In the genomic region with DNA sequence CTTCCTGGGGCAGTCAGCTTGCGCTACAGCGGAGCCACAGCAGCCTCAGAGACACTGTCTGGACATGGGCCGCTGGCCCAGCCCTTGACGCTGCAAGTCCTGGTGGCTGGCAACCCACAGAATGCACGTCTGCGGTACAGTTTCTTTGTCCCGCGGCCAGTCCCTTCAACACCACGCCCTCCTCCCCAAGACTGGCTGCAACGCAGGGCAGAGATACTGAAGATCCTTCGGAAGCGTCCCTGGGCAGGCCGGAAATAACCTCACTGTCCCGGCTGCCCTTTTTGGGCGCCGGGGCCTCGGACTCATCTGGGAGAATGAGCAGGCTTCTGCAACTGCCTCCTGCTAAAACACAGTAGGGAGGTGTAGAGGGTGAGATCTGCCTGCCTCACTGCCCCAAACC, we compare ENCODE assay signal across 23 mouse cellular contexts. TPM values are rescaled to one million over a fixed set of nuclear protein-coding genes. Genes with fewer than 3 reads are reported as not detected.
DNase-seq lines count a peak whose midpoint lies in the region; ATAC-seq and TF ChIP-seq lines count a peak whose summit lies in the region.
"Had no signal": no experiment of that assay in that cellular context is flagged by ENCODE, and none has a peak within 500 bp of the region (broad histone marks: within the 10 kb centered on the region; RNA-seq: fewer than 3 reads in every experiment).

No protein-coding gene starts in this region.

- H3K27me3 ChIP-seq in heart, postnatal 0 days (ENCODE audit: control insufficient read depth, insufficient read depth, low read length), result no peaks in the 10 kb centered on the region
- peaks cover 17% of the 10 kb centered on the region; the same call in 1 of the 2 replicates for H3K27me3 ChIP-seq in E14TG2a.4 (ENCODE audit: insufficient read depth, low read length)
- H3K27me3 ChIP-seq: embryonic facial prominence, embryonic 15.5 days; hindbrain, embryonic 12.5 days; midbrain, embryonic 15.5 days had no signal

- no peak for TF ChIP-seq EP300 in heart, postnatal 0 days (IDR thresholded peaks at IDR 0.05; ENCODE audit: low read depth)

- no peak for ATAC-seq in heart, postnatal 0 days (ENCODE audit: insufficient read depth, low read depth)
- ATAC-seq in megakaryocyte progenitor cell, adult 5-6 weeks (replicated peaks; ENCODE audit: poor library complexity), result 0 out of 2 replicates have a peak, but pooled peaks have one; percentile 1
- ATAC-seq: activated CD4-positive, CD25-positive, alpha-beta regulatory T cell, adult 4 months; midbrain, embryonic 15.5 days had no signal

- H3K9me3 ChIP-seq in heart, postnatal 0 days (replicated peaks; ENCODE audit: control insufficient read depth, low read length), result no peaks in the 10 kb centered on the region
- no peaks in the 10 kb centered on the region for H3K9me3 ChIP-seq in E14TG2a.4 (ENCODE audit: low read length)
- H3K9me3 ChIP-seq: embryonic facial prominence, embryonic 15.5 days; hindbrain, embryonic 12.5 days; limb, embryonic 10.5 days; midbrain, embryonic 15.5 days had no signal

- intact Hi-C loops in gastrocnemius, adult 2 months (cut with DNase I), result no loop called here
- intact Hi-C loops in heart, postnatal 36 days (cut with DNase I), result no loop called here

- H3K36me3 ChIP-seq in heart, postnatal 0 days (replicated peaks; ENCODE audit: control insufficient read depth, insufficient read depth, low read length), result peaks cover 4% of the 10 kb centered on the region
- H3K36me3 ChIP-seq in E14TG2a.4 (ENCODE audit: insufficient read depth, low read length), result no peaks in the 10 kb centered on the region
- H3K36me3 ChIP-seq: hindbrain, embryonic 12.5 days; midbrain, embryonic 15.5 days had no signal

- H3K4me1 ChIP-seq in heart, postnatal 0 days (ENCODE audit: control insufficient read depth, insufficient read depth), result peaks cover 9% of the 10 kb centered on the region
- peaks cover 45% of the 10 kb centered on the region for H3K4me1 ChIP-seq in E14TG2a.4 (replicated peaks; ENCODE audit: low read depth, low read length)

- TF ChIP-seq CTCF in gastrocnemius, adult 2 months (IDR thresholded peaks at IDR 0.05), result no peak
- no peak for TF ChIP-seq CTCF in heart, postnatal 0 days (IDR thresholded peaks at IDR 0.05; ENCODE audit: low read depth)
- TF ChIP-seq CTCF in E14TG2a.4 (conservative IDR thresholded peaks at IDR 0.05; ENCODE audit: low read length), result no peak

- no peak overlapping the region for H3K4me2 ChIP-seq in heart, postnatal 0 days (ENCODE audit: low read depth, low read length)
- H3K4me2 ChIP-seq: embryonic facial prominence, embryonic 15.5 days; hindbrain, embryonic 12.5 days; midbrain, embryonic 15.5 days had no signal

- peak overlapping the region; percentile 71 for H3K27ac ChIP-seq in gastrocnemius, adult 2 months
- no peak overlapping the region for H3K27ac ChIP-seq in heart, postnatal 0 days (ENCODE audit: low read depth)
- H3K27ac ChIP-seq: embryonic facial prominence, embryonic 15.5 days; hindbrain, embryonic 12.5 days; left cerebral cortex, adult 2 months; limb, embryonic 10.5 days; liver, embryonic 14.5 days; midbrain, embryonic 15.5 days had no signal

- 0 out of 2 replicates have a peak overlapping the region, but pooled peaks have one; percentile 10 for H3K9ac ChIP-seq in heart, postnatal 0 days (replicated peaks; ENCODE audit: low read depth, low read length)
- H3K9ac ChIP-seq: embryonic facial prominence, embryonic 15.5 days; hindbrain, embryonic 12.5 days; liver, embryonic 14.5 days; midbrain, embryonic 15.5 days had no signal

- H3K4me3 ChIP-seq in gastrocnemius, adult 2 months, result peak overlapping the region; percentile 20
- no peak overlapping the region for H3K4me3 ChIP-seq in heart, postnatal 0 days (ENCODE audit: low read depth, low read length)
- H3K4me3 ChIP-seq in E14TG2a.4 (replicated peaks; ENCODE audit: low read length), result peak overlapping the region; percentile 67
- H3K4me3 ChIP-seq: embryonic facial prominence, embryonic 15.5 days; hindbrain, embryonic 12.5 days; left cerebral cortex, adult 2 months; limb, embryonic 10.5 days; midbrain, embryonic 15.5 days; myocyte had no signal

- WGBS in heart, postnatal 0 days, result 41% methylated on average over 17 of the region's 17 CpGs

- DNase-seq in gastrocnemius, adult 2 months, result peak; percentile 42
- no peak for DNase-seq in gastrocnemius, adult 18-20 months (ENCODE audit: low spot score)
- DNase-seq in heart, postnatal 0 days (ENCODE audit: low spot score), result no peak
- no peak for DNase-seq in heart, postnatal 36 days
- DNase-seq in lung, postnatal 25 days (ENCODE audit: low spot score), result no peak
- DNase-seq: adrenal gland, postnatal 25 days; cerebellum, adult 11 months; cerebellum, postnatal 25 days; gastrocnemius, postnatal 10 days; kidney, adult 9 months; kidney, postnatal 36 days; thymus, postnatal 25 days had no signal

RNA-seq across cellular contexts. Expression of gene Ndufs2, which starts 7.7 kb away (rescaled TPM):
- 1,000 to 10,000 TPM; 1,014 to 1,063 TPM for total RNA-seq in gastrocnemius, adult 2 months (2021)
- 100 to 1,000 TPM; 804 to 821 TPM for total RNA-seq in gastrocnemius, adult 18-20 months (2021)
- 962 and 1,127 TPM in 2 replicates for total RNA-seq in heart, postnatal 0 days (2014; rRNA removed; ENCODE audit: low replicate concordance)
- polyA plus RNA-seq in heart, postnatal 0 days (2015; fragmentation: Nextera tagmentation; extraction: Ambion mirVana), result 998 and 1,009 TPM in 2 replicates
- total RNA-seq in heart, postnatal 36 days (2021), result 1,000 to 10,000 TPM; 1,421 to 1,530 TPM
- total RNA-seq in megakaryocyte progenitor cell, adult 5-6 weeks (2015), result 255 and 280 TPM in 2 replicates
- 323 and 395 TPM in 2 replicates for total RNA-seq in megakaryocyte progenitor cell, adult 5-6 weeks (2017)

RNA-seq across cellular contexts. Expression of gene Adamts4, which starts 8.7 kb away (rescaled TPM):
- total RNA-seq in gastrocnemius, adult 2 months (2021), result under 1 TPM; 0.15 to 0.73 TPM
- total RNA-seq in gastrocnemius, adult 18-20 months (2021), result under 1 TPM; 0.48 to 0.90 TPM
- 4.1 and 5.5 TPM in 2 replicates for total RNA-seq in heart, postnatal 0 days (2014; rRNA removed; ENCODE audit: low replicate concordance)
- polyA plus RNA-seq in heart, postnatal 0 days (2015; fragmentation: Nextera tagmentation; extraction: Ambion mirVana), result 3.8 and 3.9 TPM in 2 replicates
- under 1 TPM; 0.50 to 0.92 TPM for total RNA-seq in heart, postnatal 36 days (2021)
- not detected in 2 replicates for total RNA-seq in megakaryocyte progenitor cell, adult 5-6 weeks (2015)
- total RNA-seq in megakaryocyte progenitor cell, adult 5-6 weeks (2017), result not detected in 2 replicates

RNA-seq across cellular contexts. Expression of gene B4galt3, which starts 11.2 kb away (rescaled TPM):
- 10 to 100 TPM; 12.1 to 12.5 TPM for total RNA-seq in gastrocnemius, adult 2 months (2021)
- total RNA-seq in gastrocnemius, adult 18-20 months (2021), result 10 to 100 TPM; 12.0 to 13.0 TPM
- 28.9 and 55.0 TPM in 2 replicates for total RNA-seq in heart, postnatal 0 days (2014; rRNA removed; ENCODE audit: low replicate concordance)
- polyA plus RNA-seq in heart, postnatal 0 days (2015; fragmentation: Nextera tagmentation; extraction: Ambion mirVana), result 32.6 and 34.3 TPM in 2 replicates
- total RNA-seq in heart, postnatal 36 days (2021), result 10 to 100 TPM; 14.5 to 19.7 TPM
- total RNA-seq in megakaryocyte progenitor cell, adult 5-6 weeks (2015), result 14.7 and 16.1 TPM in 2 replicates
- total RNA-seq in megakaryocyte progenitor cell, adult 5-6 weeks (2017), result 18.0 and 22.6 TPM in 2 replicates

RNA-seq across cellular contexts. Expression of gene Ppox, which starts 22.1 kb away (rescaled TPM):
- total RNA-seq in gastrocnemius, adult 2 months (2021), result 1 to 10 TPM; 7.9 to 8.6 TPM
- total RNA-seq in gastrocnemius, adult 18-20 months (2021), result 1 to 10 TPM; 7.8 to 7.9 TPM
- 32.7 and 52.4 TPM in 2 replicates for total RNA-seq in heart, postnatal 0 days (2014; rRNA removed; ENCODE audit: low replicate concordance)
- polyA plus RNA-seq in heart, postnatal 0 days (2015; fragmentation: Nextera tagmentation; extraction: Ambion mirVana), result 24.3 and 24.6 TPM in 2 replicates
- total RNA-seq in heart, postnatal 36 days (2021), result 10 to 100 TPM; 13.2 to 14.2 TPM
- total RNA-seq in megakaryocyte progenitor cell, adult 5-6 weeks (2015), result 18.0 and 20.2 TPM in 2 replicates
- total RNA-seq in megakaryocyte progenitor cell, adult 5-6 weeks (2017), result 10.3 and 15.0 TPM in 2 replicates

RNA-seq across cellular contexts. Expression of gene Fcer1g, which starts 24.8 kb away (rescaled TPM):
- total RNA-seq in gastrocnemius, adult 2 months (2021), result 1 to 10 TPM; 2.5 to 6.1 TPM
- 1 to 10 TPM; 2.2 to 4.9 TPM for total RNA-seq in gastrocnemius, adult 18-20 months (2021)
- total RNA-seq in heart, postnatal 0 days (2014; rRNA removed; ENCODE audit: low replicate concordance), result 22.7 and 60.5 TPM in 2 replicates
- polyA plus RNA-seq in heart, postnatal 0 days (2015; fragmentation: Nextera tagmentation; extraction: Ambion mirVana), result 24.6 TPM in 2 replicates
- total RNA-seq in heart, postnatal 36 days (2021), result 10 to 100 TPM; 13.3 to 16.3 TPM
- 293 and 379 TPM in 2 replicates for total RNA-seq in megakaryocyte progenitor cell, adult 5-6 weeks (2015)
- 101 and 178 TPM in 2 replicates for total RNA-seq in megakaryocyte progenitor cell, adult 5-6 weeks (2017)
- polyA plus RNA-seq: C2C12, myocyte had no signal
